Comparison of ENCODE assay signal across 9 mouse cellular contexts in the genomic region with DNA sequence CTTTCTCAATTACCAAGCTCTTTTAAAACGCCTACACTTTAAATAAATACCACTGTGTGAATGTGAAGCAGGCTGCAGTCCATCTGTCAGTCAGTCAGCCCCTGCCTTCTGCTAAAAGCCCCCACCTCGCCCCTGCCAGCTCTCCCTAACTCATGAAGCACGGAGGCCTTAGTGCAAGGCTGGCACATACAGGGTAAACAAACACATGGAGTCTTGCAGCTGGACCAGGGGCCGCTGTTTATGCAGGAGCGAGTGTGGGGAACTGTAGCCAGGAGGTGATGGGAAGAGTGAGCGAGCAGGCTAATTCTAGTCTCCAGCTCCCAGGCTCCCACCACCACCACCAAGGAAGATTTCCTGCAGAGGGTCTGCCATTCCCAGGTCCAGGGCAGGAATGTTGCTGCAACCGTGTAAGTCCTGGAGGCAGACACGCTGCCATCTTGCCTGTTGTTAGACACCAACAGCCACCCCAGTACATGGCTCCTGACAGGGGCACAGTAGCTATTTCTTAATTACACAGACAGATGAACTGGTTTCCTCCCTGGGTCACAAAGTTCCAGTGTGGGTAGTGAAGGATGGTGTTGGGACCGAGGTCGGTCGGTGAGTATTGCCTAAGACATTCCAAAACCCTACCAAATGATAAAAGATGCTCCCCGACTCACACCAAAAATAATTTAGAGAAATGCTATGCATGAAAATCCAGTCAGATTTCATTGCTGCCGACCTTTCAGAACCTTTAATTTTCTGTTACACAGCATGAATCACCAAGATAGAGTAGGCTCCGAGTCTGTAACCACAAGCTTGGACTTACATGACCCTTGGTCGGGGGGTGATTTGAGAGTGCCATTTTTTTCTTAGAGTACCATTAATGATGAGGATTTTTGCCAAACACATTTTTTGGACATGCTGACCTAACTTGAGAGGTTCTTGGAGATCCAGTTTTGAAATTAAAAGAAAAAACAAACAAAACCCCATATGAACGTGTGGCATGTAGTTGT. TPM values are rescaled to one million over a fixed set of nuclear protein-coding genes. Genes with fewer than 3 reads are reported as not detected.
DNase-seq lines count a peak whose midpoint lies in the region; ATAC-seq lines count a peak whose summit lies in the region.
"Had no signal": no experiment of that assay in that cellular context is flagged by ENCODE, and none has a peak within 500 bp of the region (broad histone marks: within the 10 kb centered on the region; RNA-seq: fewer than 3 reads in every experiment).

No protein-coding gene starts in this region.

- DNase-seq in adrenal gland, adult 2 months = peak; percentile 42
- no peak for DNase-seq in adrenal gland, adult 18-20 months (ENCODE audit: low spot score in 2 of 2)
- no peak for DNase-seq in lung, postnatal 14 days
- DNase-seq in layer of hippocampus, postnatal 14 days (ENCODE audit: low spot score in 2 of 2) = peak; percentile 59 to 73
- DNase-seq in heart, postnatal 14 days = no peak
- DNase-seq: thymus, postnatal 4 days had no signal

- 30% methylated on average over 16 of the region's 16 CpGs for WGBS in lung, embryonic 15.5 days
- WGBS in stomach, embryonic 16.5 days = 43% methylated on average over 16 of the region's 16 CpGs

- no peaks in the 10 kb centered on the region for H3K9me3 ChIP-seq in lung, embryonic 15.5 days
- no peaks in the 10 kb centered on the region for H3K9me3 ChIP-seq in stomach, embryonic 16.5 days (replicated peaks; ENCODE audit: control insufficient read depth, low read length)

- ATAC-seq in lung, embryonic 15.5 days (ENCODE audit: borderline replicate concordance, extremely low read depth, low FRiP score, low TSS enrichment) = peak; percentile 64
- no peak for ATAC-seq in stomach, embryonic 16.5 days (ENCODE audit: insufficient read depth, low FRiP score)
- no peak for ATAC-seq in frontal cortex, adult (ENCODE audit: low TSS enrichment)

- peak overlapping the region; percentile 24 for H3K4me2 ChIP-seq in lung, embryonic 15.5 days
- no peak overlapping the region for H3K4me2 ChIP-seq in stomach, embryonic 16.5 days (ENCODE audit: low read depth, low read length)

- H3K4me1 ChIP-seq in lung, embryonic 15.5 days = peaks cover 75% of the 10 kb centered on the region
- H3K4me1 ChIP-seq in stomach, embryonic 16.5 days (ENCODE audit: control insufficient read depth, insufficient read depth, low read length) = peaks cover 43% of the 10 kb centered on the region

- no peaks in the 10 kb centered on the region for H3K27me3 ChIP-seq in lung, embryonic 15.5 days
- no peaks in the 10 kb centered on the region for H3K27me3 ChIP-seq in stomach, embryonic 16.5 days (ENCODE audit: control insufficient read depth, insufficient read depth, low read length)

- H3K9ac ChIP-seq in lung, embryonic 15.5 days = no peak overlapping the region
- H3K9ac ChIP-seq in stomach, embryonic 16.5 days (ENCODE audit: low read length) = no peak overlapping the region

- no peaks in the 10 kb centered on the region for H3K36me3 ChIP-seq in lung, embryonic 15.5 days
- H3K36me3 ChIP-seq in stomach, embryonic 16.5 days (ENCODE audit: control insufficient read depth, insufficient read depth, low read length) = no peaks in the 10 kb centered on the region

- no peak overlapping the region for H3K4me3 ChIP-seq in lung, embryonic 15.5 days
- no peak overlapping the region for H3K4me3 ChIP-seq in stomach, embryonic 16.5 days (replicated peaks; ENCODE audit: low read length)

- intact Hi-C loops in heart, postnatal 14 days (cut with DNase I) = no loop called here

- peak overlapping the region; percentile 68 for H3K27ac ChIP-seq in lung, embryonic 15.5 days
- H3K27ac ChIP-seq in stomach, embryonic 16.5 days (ENCODE audit: low read length) = peak overlapping the region; percentile 33

RNA-seq across cellular contexts. Expression of a gene that starts 20.0 kb away (rescaled TPM):
- total RNA-seq in adrenal gland, adult 2 months (2021) = 10 to 100 TPM; 46.3 to 52.1 TPM
- polyA plus RNA-seq in adrenal gland, adult 2 months (2012; rRNA removed) = 73.4 and 94.6 TPM in 2 replicates
- total RNA-seq in adrenal gland, adult 18-20 months (2021) = 10 to 100 TPM; 25.2 to 48.5 TPM
- polyA plus RNA-seq in lung, embryonic 15.5 days (2015; fragmentation: Nextera tagmentation; extraction: Ambion mirVana) = 29.2 and 29.9 TPM in 2 replicates
- total RNA-seq in layer of hippocampus, postnatal 14 days (2021) = 10 to 100 TPM in 1 of 2 experiments, 1 to 10 TPM in 1; 9.9 to 10.7 TPM
- polyA plus RNA-seq in stomach, embryonic 16.5 days (2015; fragmentation: Nextera tagmentation; extraction: Ambion mirVana) = 16.9 and 17.9 TPM in 2 replicates
- 1 to 10 TPM; 7.1 to 8.6 TPM for total RNA-seq in heart, postnatal 14 days (2021)

Comparison
In these comparisons a context has a peak if more than half of its experiments do, and no peak if none do; other contexts are left out.
1. DNase-seq: peak in adrenal gland, adult 2 months (single experiment) and layer of hippocampus, postnatal 14 days (2 of 2); none in adrenal gland, adult 18-20 months (0 of 2), lung, postnatal 14 days (single experiment) and heart, postnatal 14 days (0 of 2).